Mouse (Mus musculus): ENCODE results near the gene Scube2. TPM values are rescaled to one million over a fixed set of nuclear protein-coding genes. Genes with fewer than 3 reads are reported as not detected.
A peak's percentile ranks its signal among the peaks of the same experiment; 100 is the strongest.

The Scube2 gene
- total RNA-seq (2014; fragmentation: Nextera tagmentation) (not detected in 2 replicates), total RNA-seq (2017) (not detected in 2 replicates)

GRCm38 (mm10) chr7:109865370-109866229 is at the start of gene Scube2:
Gene Scube2, minus strand, starts transcription at chr7:109865679.
- ATAC-seq (replicated peaks; ENCODE audit: poor library complexity, severe bottlenecking), result peak; percentile 62

- no peak for ATAC-seq (replicated peaks; ENCODE audit: poor library complexity, severe bottlenecking)
Observed at GRCm38 (mm10) chr7:109906165-109906564, 40.7 kb upstream of the Scube2 start.

GRCm38 (mm10) chr7:109900921-109901320 is 35.4 kb upstream of the Scube2 start:
- ATAC-seq (replicated peaks; ENCODE audit: poor library complexity, severe bottlenecking), result peak; percentile 88

GRCm38 (mm10) chr7:109898911-109899310 is 33.4 kb upstream of the Scube2 start:
- ATAC-seq (replicated peaks; ENCODE audit: poor library complexity, severe bottlenecking), result no peak

- ATAC-seq (replicated peaks; ENCODE audit: poor library complexity, severe bottlenecking), result peak; percentile 77
Observed at GRCm38 (mm10) chr7:109892530-109892929, 27.1 kb upstream of the Scube2 start.

- ATAC-seq (replicated peaks; ENCODE audit: poor library complexity, severe bottlenecking), result no peak
Observed at GRCm38 (mm10) chr7:109891786-109892185, 26.3 kb upstream of the Scube2 start.

GRCm38 (mm10) chr7:109890256-109890655 is 24.8 kb upstream of the Scube2 start:
- ATAC-seq (replicated peaks; ENCODE audit: poor library complexity, severe bottlenecking), result no peak

- ATAC-seq (replicated peaks; ENCODE audit: poor library complexity, severe bottlenecking), result peak; percentile 72
Observed at GRCm38 (mm10) chr7:109889300-109889699, 23.8 kb upstream of the Scube2 start.

- no peak for ATAC-seq (replicated peaks; ENCODE audit: poor library complexity, severe bottlenecking)
Observed at GRCm38 (mm10) chr7:109886249-109886648, 20.8 kb upstream of the Scube2 start.

GRCm38 (mm10) chr7:109882574-109882973 is 17.1 kb upstream of the Scube2 start:
- no peak for ATAC-seq (replicated peaks; ENCODE audit: poor library complexity, severe bottlenecking)

GRCm38 (mm10) chr7:109881561-109882099 is 16.2 kb upstream of the Scube2 start:
- ATAC-seq (replicated peaks; ENCODE audit: poor library complexity, severe bottlenecking), result no peak

- ATAC-seq (replicated peaks; ENCODE audit: poor library complexity, severe bottlenecking), result peak; percentile 40
Observed at GRCm38 (mm10) chr7:109879158-109879557, 13.7 kb upstream of the Scube2 start.

- no peak for ATAC-seq (replicated peaks; ENCODE audit: poor library complexity, severe bottlenecking)
Observed at GRCm38 (mm10) chr7:109876085-109876484, 10.6 kb upstream of the Scube2 start.

GRCm38 (mm10) chr7:109875598-109875997 is 10.1 kb upstream of the Scube2 start:
- ATAC-seq (replicated peaks; ENCODE audit: poor library complexity, severe bottlenecking), result no peak

- no peak for ATAC-seq (replicated peaks; ENCODE audit: poor library complexity, severe bottlenecking)
Observed at GRCm38 (mm10) chr7:109875033-109875432, 9.6 kb upstream of the Scube2 start.

- ATAC-seq (replicated peaks; ENCODE audit: poor library complexity, severe bottlenecking), result no peak
Observed at GRCm38 (mm10) chr7:109873170-109873569, 7.7 kb upstream of the Scube2 start.

GRCm38 (mm10) chr7:109871232-109871631 is 5.8 kb upstream of the Scube2 start:
- ATAC-seq (replicated peaks; ENCODE audit: poor library complexity, severe bottlenecking), result no peak

GRCm38 (mm10) chr7:109868498-109868897 is 3.0 kb upstream of the Scube2 start:
- ATAC-seq (replicated peaks; ENCODE audit: poor library complexity, severe bottlenecking), result no peak

- ATAC-seq (replicated peaks; ENCODE audit: poor library complexity, severe bottlenecking), result no peak
Observed at GRCm38 (mm10) chr7:109866643-109867042, 1.2 kb upstream of the Scube2 start.

- 0 out of 2 replicates have a peak, but pooled peaks have one; percentile 48 for ATAC-seq (replicated peaks; ENCODE audit: poor library complexity, severe bottlenecking)
Observed at GRCm38 (mm10) chr7:109863561-109863960, 1.9 kb downstream of the Scube2 start.

- ATAC-seq (replicated peaks; ENCODE audit: poor library complexity, severe bottlenecking), result no peak
Observed at GRCm38 (mm10) chr7:109860162-109860561, 5.3 kb downstream of the Scube2 start.

- ATAC-seq (replicated peaks; ENCODE audit: poor library complexity, severe bottlenecking), result 0 out of 2 replicates have a peak, but pooled peaks have one; percentile 22
Observed at GRCm38 (mm10) chr7:109859354-109859753, 6.1 kb downstream of the Scube2 start.
